Mouse (Mus musculus): ENCODE measurements around the gene Olfr47. TPM values are rescaled to one million over a fixed set of nuclear protein-coding genes. Genes with fewer than 3 reads are reported as not detected.

Olfr47 gene
- total RNA-seq, 2 experiments from 2014 or later: not detected

Other genes starting within 250 kb of the Olfr47 start
- not detected for gene Olfr441, start 125.2 kb upstream of the Olfr47 start, total RNA-seq (2021)
- not detected for gene Olfr237-ps1, start 85.0 kb upstream of the Olfr47 start, total RNA-seq (2021)
- gene Olfr437, start 68.2 kb upstream of the Olfr47 start, total RNA-seq (2021): not detected
- gene Olfr13, start 59.4 kb upstream of the Olfr47 start, total RNA-seq (2021): not detected
- not detected for gene Olfr435, start 34.4 kb upstream of the Olfr47 start, total RNA-seq (2021)
- gene Olfr434, start 18.5 kb upstream of the Olfr47 start, total RNA-seq (2021): not detected
- 1 to 10 TPM; 2.6 to 3.1 TPM for gene Arhgef5, start 34.1 kb downstream of the Olfr47 start, total RNA-seq (2021)
- not detected for gene Nobox, start 78.0 kb downstream of the Olfr47 start, total RNA-seq (2021)

All from left cerebral cortex, adult 18-20 months (tissue).